Mouse (Mus musculus) layer of hippocampus, adult 11-12 months (tissue): ENCODE measurements around the gene B3gnt9.
"Not testable (repeated sequence)": the region's sequence is repeated elsewhere in the genome, so short reads cannot be mapped to it uniquely, and the experiment has no call there.

Experiments
- DNase-seq: peaks from one replicate; pipeline ENCODE4 v3.0.0; 2022; ENCODE audit warnings: low spot score

Gene B3gnt9

DNA sequence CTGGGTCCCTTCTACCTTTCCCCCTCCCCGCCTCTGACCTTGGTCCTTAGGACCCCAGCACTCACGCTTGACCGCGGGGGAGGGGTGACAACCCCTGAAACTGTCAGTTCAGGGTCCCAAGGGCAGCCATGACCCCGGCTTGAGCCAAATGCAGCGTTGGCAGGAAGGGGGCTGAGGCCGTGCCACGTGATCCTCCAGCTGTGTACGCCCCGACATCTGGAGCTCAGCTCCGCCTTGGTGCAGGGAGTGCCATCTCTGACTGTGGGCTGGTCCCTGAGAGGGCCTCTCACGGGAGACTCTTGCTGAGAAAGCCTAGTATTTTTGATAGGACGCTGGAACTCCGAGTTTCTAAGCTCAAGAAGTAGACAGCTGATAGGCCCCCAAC is at the start of gene B3gnt9:
B3gnt9 (minus strand) TSS at position 188 of the 385 bp plus-strand sequence.
- DNase-seq, result peak; percentile 64

- no peak for DNase-seq
Measured at GRCm38 (mm10) chr8:105303874-105304273, 48.9 kb upstream of the B3gnt9 start.

GRCm38 (mm10) chr8:105303396-105303795 is 48.4 kb upstream of the B3gnt9 start:
- DNase-seq, result no peak

- no peak for DNase-seq
Measured at GRCm38 (mm10) chr8:105299962-105300361, 45.0 kb upstream of the B3gnt9 start.

- DNase-seq, result no peak
Measured at GRCm38 (mm10) chr8:105298351-105299252, 43.6 kb upstream of the B3gnt9 start.

DNA sequence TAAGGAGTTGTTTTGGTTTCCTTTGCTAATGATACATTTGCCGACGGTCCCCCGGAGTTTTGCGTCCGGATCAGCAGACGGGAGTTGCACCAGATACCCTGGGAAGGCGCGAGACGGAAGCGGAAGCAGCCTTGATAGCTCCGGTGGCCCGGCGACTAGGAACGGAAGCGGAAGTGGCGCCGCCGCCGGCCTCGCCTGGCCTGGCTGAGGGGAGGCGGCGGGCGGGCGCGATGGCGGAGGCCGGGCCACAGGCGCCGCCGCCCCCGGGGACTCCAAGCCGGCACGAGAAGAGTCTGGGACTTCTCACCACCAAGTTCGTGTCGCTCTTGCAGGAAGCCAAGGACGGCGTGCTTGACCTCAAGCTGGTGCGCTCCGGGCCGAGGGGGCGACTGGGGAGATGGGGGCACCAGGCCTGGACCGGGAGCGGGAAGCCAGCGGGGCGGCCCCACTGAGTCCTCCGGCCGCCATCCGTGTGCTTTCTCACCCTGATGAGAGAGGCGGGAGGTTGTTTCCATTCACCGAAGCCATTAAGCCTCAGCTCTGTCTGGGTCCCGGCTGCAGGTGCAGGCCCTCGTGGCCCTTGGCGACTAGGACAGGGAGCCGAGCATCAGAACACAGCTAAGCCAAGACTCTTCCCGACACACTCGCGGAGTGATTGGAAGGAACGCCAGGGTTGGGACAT is 42.7 kb upstream of the B3gnt9 start, which contains the start of gene E2f4:
E2f4 (plus strand) TSS at position 153 of the 682 bp plus-strand sequence.
- DNase-seq, result peak; percentile 93

- no peak for DNase-seq
Measured at GRCm38 (mm10) chr8:105295895-105296573, 41.1 kb upstream of the B3gnt9 start, which contains the start of gene Exoc3l. Exoc3l (minus strand) TSS chr8:105296101.

GRCm38 (mm10) chr8:105295256-105295655 is 40.3 kb upstream of the B3gnt9 start:
- no peak for DNase-seq

DNA sequence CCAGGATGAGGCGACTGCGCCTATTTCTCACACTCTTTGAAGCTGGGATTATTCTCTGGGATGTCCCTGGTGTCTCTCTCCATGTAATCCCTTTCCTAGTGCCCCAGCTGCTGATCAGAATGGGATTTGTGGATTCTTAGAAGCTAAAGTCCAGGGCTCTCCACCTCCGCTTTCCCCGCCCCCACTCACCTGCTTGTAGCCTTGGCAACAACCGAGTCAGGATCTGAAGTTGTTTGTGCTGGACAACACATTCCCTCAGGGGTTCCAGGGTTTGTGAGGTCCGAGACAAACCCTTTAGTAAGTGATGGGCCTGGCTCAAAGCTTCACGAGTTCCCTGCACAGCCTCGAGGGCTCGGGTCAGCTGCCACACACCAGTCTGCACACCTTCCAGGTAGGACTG is 39.8 kb upstream of the B3gnt9 start:
- no peak for DNase-seq

DNA sequence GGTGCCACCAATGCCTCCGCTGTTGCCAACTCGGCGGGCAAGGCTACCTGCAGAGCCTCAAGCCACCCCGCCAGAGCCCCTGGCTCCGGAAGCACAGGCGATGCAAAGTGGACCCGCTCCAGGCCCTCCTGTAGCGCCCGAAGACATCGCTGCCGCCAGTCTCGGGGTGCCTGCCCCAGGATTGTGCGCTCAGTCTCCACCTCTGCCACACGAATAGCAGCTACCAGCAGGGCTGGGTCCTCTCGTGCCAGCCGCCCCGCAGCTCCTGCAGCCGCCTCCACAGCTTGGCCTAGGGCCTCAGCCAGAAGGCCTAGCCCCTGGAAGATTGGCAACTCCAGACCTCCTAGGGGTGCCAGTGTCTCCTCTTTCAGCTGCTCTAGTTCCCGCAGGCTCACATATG is 38.5 kb upstream of the B3gnt9 start:
- DNase-seq, result no peak

- no peak for DNase-seq
Measured at GRCm38 (mm10) chr8:105292471-105292870, 37.5 kb upstream of the B3gnt9 start.

- DNase-seq, result not testable (repeated sequence)
Measured at GRCm38 (mm10) chr8:105291802-105292201, 36.8 kb upstream of the B3gnt9 start.

DNA sequence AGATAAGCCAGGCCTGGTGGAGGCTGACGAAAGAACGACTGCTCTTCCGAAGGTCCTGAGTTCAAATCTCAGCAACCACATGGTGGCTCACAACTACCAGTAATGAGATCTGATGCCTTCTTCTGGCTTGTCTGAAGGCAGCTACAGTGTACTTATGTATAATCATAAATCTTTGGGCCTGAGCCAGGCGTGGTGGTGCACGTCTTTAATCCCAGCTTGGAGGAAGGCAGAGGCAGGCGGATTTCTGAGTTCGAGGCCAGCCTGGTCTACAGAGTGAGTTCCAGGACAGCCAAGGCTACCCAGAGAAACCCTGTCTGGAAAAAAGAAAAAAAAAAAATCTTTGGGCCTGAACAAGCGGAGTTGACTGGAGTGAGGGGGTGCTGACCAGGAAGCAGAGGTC is 36.4 kb upstream of the B3gnt9 start:
- DNase-seq, result not testable (repeated sequence)

DNA sequence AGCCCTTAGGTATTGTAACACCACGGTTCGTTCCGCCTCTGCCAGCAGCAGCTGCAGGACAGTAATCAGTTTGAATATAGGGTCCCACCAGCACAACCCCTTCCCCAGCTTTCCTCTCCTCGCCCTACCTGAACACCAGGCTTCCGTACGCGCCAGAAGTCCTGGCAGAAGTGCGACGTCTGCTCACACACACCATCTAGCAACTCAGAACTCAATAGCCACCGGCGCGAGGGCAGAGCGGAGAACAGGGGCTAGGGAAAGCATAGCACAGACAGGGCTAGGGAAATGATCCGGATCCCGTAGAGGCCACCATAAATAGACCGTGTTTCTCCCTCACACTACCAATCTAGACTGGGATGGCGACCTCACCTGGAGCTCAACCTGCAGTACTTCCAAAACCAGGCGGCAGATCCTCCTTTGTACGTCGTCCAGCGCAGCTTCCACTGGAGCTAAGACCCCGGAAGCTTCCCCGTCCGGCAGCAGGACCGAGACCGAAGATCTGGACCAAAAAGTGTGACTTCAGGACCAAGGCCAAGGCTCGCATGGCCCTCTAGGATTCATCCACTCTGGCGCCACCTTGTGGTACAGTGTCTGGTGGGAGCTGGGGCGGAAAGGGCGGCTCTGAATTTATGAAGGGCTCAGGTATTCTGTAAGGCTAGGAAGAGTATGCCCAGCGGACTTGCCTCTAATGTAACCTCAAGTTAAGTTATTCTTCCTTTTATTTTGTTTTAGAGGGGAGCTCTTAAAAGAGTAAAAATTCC is 35.8 kb upstream of the B3gnt9 start:
- DNase-seq, result peak; percentile 86

- DNase-seq, result peak; percentile 45
Measured at GRCm38 (mm10) chr8:105289805-105290460, 35.0 kb upstream of the B3gnt9 start, which contains the start of gene 4931428F04Rik. 4931428F04Rik (minus strand) TSS chr8:105289864.

DNA sequence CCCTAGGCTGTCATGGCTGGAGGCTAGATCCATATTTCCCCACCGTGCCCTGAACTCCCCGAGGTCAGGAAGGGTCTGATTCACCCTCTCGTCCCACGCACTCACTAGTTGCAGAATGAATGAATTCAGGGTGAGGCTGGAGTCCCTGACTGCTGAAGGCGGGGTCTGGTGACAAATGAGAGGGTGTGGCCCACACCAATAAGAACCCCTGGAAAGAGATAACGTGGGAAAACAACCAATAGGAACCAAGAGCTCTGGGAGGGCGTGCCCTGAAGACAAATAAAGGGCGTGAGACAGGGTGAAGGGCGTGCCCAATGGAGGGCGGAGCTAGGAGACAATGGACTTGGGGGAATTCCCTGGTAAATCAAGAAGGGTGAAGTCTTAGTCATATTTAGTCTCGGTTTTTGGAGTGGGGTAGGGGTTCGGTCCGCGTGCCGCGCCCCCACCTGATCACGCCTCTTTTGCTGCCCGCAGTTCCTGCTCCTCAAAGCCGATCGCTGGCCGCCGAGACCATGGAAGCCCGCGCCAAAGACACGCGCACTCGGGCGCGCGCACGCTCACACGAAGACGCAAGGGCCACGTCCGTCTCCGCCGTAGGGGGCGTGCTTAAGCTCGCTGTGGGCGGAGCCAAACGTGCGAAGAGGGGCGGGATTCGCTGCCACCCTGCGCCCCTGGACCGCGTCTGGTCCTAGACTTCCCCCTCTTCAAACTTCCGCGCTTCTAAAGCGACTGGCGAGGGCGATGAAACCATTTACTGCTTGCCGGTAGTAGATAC is 34.2 kb upstream of the B3gnt9 start:
- DNase-seq, result peak; percentile 96

GRCm38 (mm10) chr8:105288231-105288630 is 33.3 kb upstream of the B3gnt9 start:
- DNase-seq, result no peak

GRCm38 (mm10) chr8:105286907-105287306 is 32.0 kb upstream of the B3gnt9 start:
- DNase-seq, result no peak

- no peak for DNase-seq
Measured at GRCm38 (mm10) chr8:105285514-105285913, 30.6 kb upstream of the B3gnt9 start.

DNA sequence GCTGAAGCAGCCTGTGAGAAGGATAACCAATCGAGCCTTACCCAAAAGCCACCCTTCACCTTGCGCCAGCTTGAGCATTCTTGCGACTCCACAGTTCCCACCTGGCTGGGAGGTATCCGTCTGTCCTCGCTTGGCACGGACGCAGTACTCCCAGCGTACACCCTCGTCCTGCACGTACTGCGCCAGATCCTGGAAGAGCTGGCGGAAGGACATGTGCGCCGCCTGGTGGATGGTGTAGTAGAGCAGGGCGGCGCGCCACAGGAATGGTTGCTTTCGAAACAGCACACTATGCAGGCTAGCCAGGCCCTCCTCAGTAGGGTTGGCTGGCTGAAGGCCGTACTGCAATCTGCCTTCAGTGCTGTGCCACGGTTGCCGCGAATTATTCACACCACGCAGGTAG is 28.1 kb upstream of the B3gnt9 start:
- DNase-seq, result peak; percentile 50
